ENCODE assay signal across 10 mouse cellular contexts in the genomic region with DNA sequence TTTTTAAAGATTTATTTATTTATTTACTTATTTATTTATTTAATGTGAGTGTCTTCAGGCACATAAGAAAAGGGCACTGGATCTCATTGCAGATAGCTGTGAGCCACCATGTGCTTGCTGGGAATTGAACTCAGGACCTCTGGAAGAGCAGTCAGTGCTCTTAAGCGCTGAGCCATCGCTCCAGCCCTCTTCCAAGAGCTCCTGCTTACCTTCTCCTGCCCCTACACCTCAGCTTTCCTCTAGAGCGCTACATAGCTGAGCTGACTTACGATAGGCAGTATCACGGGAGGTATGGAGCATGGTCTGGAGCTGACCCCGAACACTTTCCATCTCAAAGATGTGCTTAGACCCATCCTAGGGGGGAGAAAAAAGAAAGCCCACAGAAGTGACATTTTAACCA. TPM values are rescaled to one million over a fixed set of nuclear protein-coding genes. Genes with fewer than 3 reads are reported as not detected.
DNase-seq lines count a peak whose midpoint lies in the region; ATAC-seq and TF ChIP-seq lines count a peak whose summit lies in the region.
"Had no signal": no experiment of that assay in that cellular context is flagged by ENCODE, and none has a peak within 500 bp of the region (broad histone marks: within the 10 kb centered on the region; RNA-seq: fewer than 3 reads in every experiment).

No protein-coding gene starts in this region.

- peaks cover 25% of the 10 kb centered on the region for H3K36me3 ChIP-seq in heart, embryonic 15.5 days
- H3K36me3 ChIP-seq in MEL (ENCODE audit: control insufficient read depth in 1 of 2, insufficient read depth in 2 of 2, low read length in 2 of 2), result peaks cover 2 to 19% of the 10 kb centered on the region in 2 experiments; a peak in 3 of 4 replicates
- no peaks in the 10 kb centered on the region; the same call in 1 of the 2 replicates for H3K36me3 ChIP-seq in hindbrain, embryonic 11.5 days (ENCODE audit: control insufficient read depth, insufficient read depth, low read length)
- peaks cover 34% of the 10 kb centered on the region for H3K36me3 ChIP-seq in liver, embryonic 15.5 days (replicated peaks)

- no peak overlapping the region for H3K27ac ChIP-seq in heart, embryonic 15.5 days
- no peak overlapping the region for H3K27ac ChIP-seq in MEL (ENCODE audit: control insufficient read depth, low read depth, low read length)
- no peak overlapping the region for H3K27ac ChIP-seq in hindbrain, embryonic 11.5 days (ENCODE audit: low read depth, low read length)
- no peak overlapping the region for H3K27ac ChIP-seq in liver, embryonic 15.5 days (replicated peaks)

- no peak for ATAC-seq in heart, embryonic 15.5 days (replicated peaks; ENCODE audit: insufficient number of reproducible peaks, insufficient read depth, low FRiP score, low read depth)
- no peak for ATAC-seq in hindbrain, embryonic 11.5 days (ENCODE audit: low FRiP score)
- ATAC-seq in liver, embryonic 15.5 days (ENCODE audit: insufficient read depth), result no peak

- WGBS in heart, embryonic 15.5 days, result 95% methylated on average over 6 of the region's 6 CpGs
- WGBS in hindbrain, embryonic 11.5 days, result 90% methylated on average over 6 of the region's 6 CpGs
- 89% methylated on average over 6 of the region's 6 CpGs for WGBS in liver, embryonic 15.5 days (ENCODE audit: insufficient replicate concordance)

- no peak for TF ChIP-seq RAD21 in MEL (IDR thresholded peaks at IDR 0.05; ENCODE audit: low read depth, low read length)

- peaks cover 36% of the 10 kb centered on the region for H3K4me1 ChIP-seq in heart, embryonic 15.5 days (replicated peaks)
- peaks cover 12 to 26% of the 10 kb centered on the region in 2 experiments for H3K4me1 ChIP-seq in MEL (ENCODE audit: control insufficient read depth in 1 of 2, insufficient read depth in 2 of 2, low read length in 2 of 2)
- H3K4me1 ChIP-seq in hindbrain, embryonic 11.5 days (replicated peaks; ENCODE audit: control insufficient read depth, insufficient read depth, low read length), result peaks cover 7% of the 10 kb centered on the region
- H3K4me1 ChIP-seq in liver, embryonic 15.5 days (replicated peaks), result peaks cover 44% of the 10 kb centered on the region

- H3K9ac ChIP-seq in heart, embryonic 15.5 days, result 0 out of 2 replicates have a peak overlapping the region, but pooled peaks have one; percentile 9
- no peak overlapping the region for H3K9ac ChIP-seq in MEL (ENCODE audit: control insufficient read depth, low read depth, low read length, poor library complexity, severe bottlenecking)
- H3K9ac ChIP-seq in hindbrain, embryonic 11.5 days (ENCODE audit: low read depth, low read length), result no peak overlapping the region
- peak overlapping the region; percentile 88; the same call in 1 of the 2 replicates for H3K9ac ChIP-seq in liver, embryonic 15.5 days

- no peak overlapping the region for H3K4me3 ChIP-seq in heart, embryonic 15.5 days
- no peak overlapping the region for H3K4me3 ChIP-seq in MEL (ENCODE audit: control insufficient read depth in 1 of 2, insufficient read depth in 1 of 2, low read depth in 2 of 2, low read length in 2 of 2)
- no peak overlapping the region for H3K4me3 ChIP-seq in hindbrain, embryonic 11.5 days (ENCODE audit: low read depth, low read length)
- no peak overlapping the region for H3K4me3 ChIP-seq in liver, embryonic 15.5 days (replicated peaks)

- no peak for TF ChIP-seq POLR2A in MEL (IDR thresholded peaks at IDR 0.05; ENCODE audit: control insufficient read depth in 1 of 2, insufficient read depth in 1 of 2, low read depth in 1 of 2, low read length in 2 of 2, poor library complexity in 1 of 2)

- DNase-seq in heart, postnatal 4 days, result no peak
- no peak for DNase-seq in MEL (ENCODE audit: low read depth, low spot score)
- DNase-seq in hindbrain, embryonic 11.5 days (ENCODE audit: low spot score), result no peak
- DNase-seq in thymus, postnatal 10 days (ENCODE audit: low spot score in 2 of 2), result no peak
- DNase-seq in thymus, postnatal 4 days, result no peak
- no peak for DNase-seq in cerebellum, adult 11 months
- DNase-seq: layer of hippocampus, postnatal 36 days; lung, postnatal 10 days had no signal

- peaks cover 16% of the 10 kb centered on the region for H3K79me2 ChIP-seq in MEL (ENCODE audit: control insufficient read depth, insufficient read depth, low read length, poor library complexity)

- peaks cover 2% of the 10 kb centered on the region for H3K27me3 ChIP-seq in heart, embryonic 15.5 days
- no peaks in the 10 kb centered on the region for H3K27me3 ChIP-seq in MEL (ENCODE audit: control insufficient read depth in 1 of 2, insufficient read depth in 2 of 2, low read length in 2 of 2)
- H3K27me3 ChIP-seq in hindbrain, embryonic 11.5 days (ENCODE audit: control insufficient read depth, insufficient read depth, low read length), result peaks cover 3% of the 10 kb centered on the region
- H3K27me3 ChIP-seq in liver, embryonic 15.5 days, result peaks cover 5% of the 10 kb centered on the region

- no peak for TF ChIP-seq EP300 in MEL (IDR thresholded peaks at IDR 0.05; ENCODE audit: low read depth in 1 of 2, low read length in 2 of 2)

- H3K4me2 ChIP-seq in heart, embryonic 15.5 days, result peak overlapping the region; percentile 72; the same call in 1 of the 2 replicates
- peak overlapping the region; percentile 69 for H3K4me2 ChIP-seq in hindbrain, embryonic 11.5 days (replicated peaks; ENCODE audit: low read depth, low read length)
- peak overlapping the region; percentile 92 for H3K4me2 ChIP-seq in liver, embryonic 15.5 days

- no peaks in the 10 kb centered on the region for H3K9me3 ChIP-seq in heart, embryonic 15.5 days (replicated peaks)
- H3K9me3 ChIP-seq in MEL (replicated peaks; ENCODE audit: insufficient read depth, low read length), result no peaks in the 10 kb centered on the region
- no peaks in the 10 kb centered on the region for H3K9me3 ChIP-seq in hindbrain, embryonic 11.5 days (ENCODE audit: control insufficient read depth, low read length)
- no peaks in the 10 kb centered on the region for H3K9me3 ChIP-seq in liver, embryonic 15.5 days (replicated peaks)

- TF ChIP-seq CTCF in MEL (IDR thresholded peaks at IDR 0.05 in 2 of 3, conservative IDR thresholded peaks at IDR 0.05 in 1 of 3; ENCODE audit: control insufficient read depth in 1 of 3, insufficient read depth in 1 of 3, low read depth in 2 of 3, low read length in 3 of 3, poor library complexity in 1 of 3, severe bottlenecking in 1 of 3), result no peak

TF ChIP-seq in MEL, 35 proteins besides CTCF, POLR2A, EP300 and RAD21:
- no peak for TF ChIP-seq RCOR1 (IDR thresholded peaks at IDR 0.05; ENCODE audit: low read depth, low read length)
- peak; percentile 68 for TF ChIP-seq TBP (IDR thresholded peaks at IDR 0.05; ENCODE audit: low read depth, low read length)
TF ChIP-seq in MEL: peak in this region for 1.

RNA-seq across cellular contexts. Expression of a gene that starts 2.0 kb away (rescaled TPM):
- polyA plus RNA-seq in heart, embryonic 15.5 days (2015; fragmentation: Nextera tagmentation; extraction: Ambion mirVana), result 12.7 and 17.2 TPM in 2 replicates
- total RNA-seq in heart, postnatal 4 days (2021), result 10 to 100 TPM; 14.8 to 17.9 TPM
- 16.5 and 17.8 TPM in 2 replicates for total RNA-seq in MEL (2012; rRNA removed)
- 10 to 100 TPM in 1 of 2 experiments, not detected in 1; 38.3 TPM for polyA plus RNA-seq in MEL (2012; ENCODE audit: insufficient read depth in 1 of 2, insufficient read length in 2 of 2, low read depth in 1 of 2, low replicate concordance in 2 of 2, missing spikeins in 1 of 2)
- 17.2 and 17.9 TPM in 2 replicates for polyA plus RNA-seq in hindbrain, embryonic 11.5 days (2014; fragmentation: Nextera tagmentation; extraction: Ambion mirVana)
- 7.0 and 8.3 TPM in 2 replicates for polyA plus RNA-seq in liver, embryonic 15.5 days (2015; fragmentation: Nextera tagmentation; extraction: Ambion mirVana)

RNA-seq across cellular contexts. Expression of a gene that starts 2.2 kb away (rescaled TPM):
- 163 and 164 TPM in 2 replicates for polyA plus RNA-seq in heart, embryonic 15.5 days (2015; fragmentation: Nextera tagmentation; extraction: Ambion mirVana)
- total RNA-seq in heart, postnatal 4 days (2021), result 10 to 100 TPM; 81.6 to 86.4 TPM
- 57.6 and 58.6 TPM in 2 replicates for total RNA-seq in MEL (2012; rRNA removed)
- 10 to 100 TPM in 1 of 2 experiments, not detected in 1; 89.8 TPM for polyA plus RNA-seq in MEL (2012; ENCODE audit: insufficient read depth in 1 of 2, insufficient read length in 2 of 2, low read depth in 1 of 2, low replicate concordance in 2 of 2, missing spikeins in 1 of 2)
- 209 and 215 TPM in 2 replicates for polyA plus RNA-seq in hindbrain, embryonic 11.5 days (2014; fragmentation: Nextera tagmentation; extraction: Ambion mirVana)
- polyA plus RNA-seq in liver, embryonic 15.5 days (2015; fragmentation: Nextera tagmentation; extraction: Ambion mirVana), result 74.8 and 77.7 TPM in 2 replicates

RNA-seq across cellular contexts. Expression of a gene that starts 4.5 kb away (rescaled TPM):
- 0.77 and 1.1 TPM in 2 replicates for polyA plus RNA-seq in heart, embryonic 15.5 days (2015; fragmentation: Nextera tagmentation; extraction: Ambion mirVana)
- total RNA-seq in heart, postnatal 4 days (2021), result 1 to 10 TPM; 1.5 to 2.1 TPM
- 3.0 and 3.8 TPM in 2 replicates for total RNA-seq in MEL (2012; rRNA removed)
- polyA plus RNA-seq in MEL (2012; ENCODE audit: insufficient read depth in 1 of 2, insufficient read length in 2 of 2, low read depth in 1 of 2, low replicate concordance in 2 of 2, missing spikeins in 1 of 2), result 1 to 10 TPM in 1 of 2 experiments, not detected in 1; 6.2 TPM
- 1.4 and 3.0 TPM in 2 replicates for polyA plus RNA-seq in hindbrain, embryonic 11.5 days (2014; fragmentation: Nextera tagmentation; extraction: Ambion mirVana)
- polyA plus RNA-seq in liver, embryonic 15.5 days (2015; fragmentation: Nextera tagmentation; extraction: Ambion mirVana), result 0.13 and 0.26 TPM in 2 replicates

RNA-seq across cellular contexts. Expression of a gene that starts 18.7 kb away (rescaled TPM):
- polyA plus RNA-seq in heart, embryonic 15.5 days (2015; fragmentation: Nextera tagmentation; extraction: Ambion mirVana), result 6.6 and 7.3 TPM in 2 replicates
- total RNA-seq in heart, postnatal 4 days (2021), result 1 to 10 TPM; 2.4 to 3.1 TPM
- total RNA-seq in MEL (2012; rRNA removed), result 6.4 and 11.5 TPM in 2 replicates
- polyA plus RNA-seq in MEL (2012; ENCODE audit: insufficient read depth in 1 of 2, insufficient read length in 2 of 2, low read depth in 1 of 2, low replicate concordance in 2 of 2, missing spikeins in 1 of 2), result 10 to 100 TPM in 1 of 2 experiments, not detected in 1; 12.4 TPM
- polyA plus RNA-seq in hindbrain, embryonic 11.5 days (2014; fragmentation: Nextera tagmentation; extraction: Ambion mirVana), result 28.7 and 34.9 TPM in 2 replicates
- polyA plus RNA-seq in liver, embryonic 15.5 days (2015; fragmentation: Nextera tagmentation; extraction: Ambion mirVana), result 0.97 and 1.3 TPM in 2 replicates

RNA-seq across cellular contexts. Expression of a gene that starts 47.6 kb away (rescaled TPM):
- polyA plus RNA-seq in heart, embryonic 15.5 days (2015; fragmentation: Nextera tagmentation; extraction: Ambion mirVana), result 14.2 and 22.9 TPM in 2 replicates
- total RNA-seq in heart, postnatal 4 days (2021), result 10 to 100 TPM; 75.3 to 76.7 TPM
- 37.3 and 65.8 TPM in 2 replicates for total RNA-seq in MEL (2012; rRNA removed)
- polyA plus RNA-seq in MEL (2012; ENCODE audit: insufficient read depth in 1 of 2, insufficient read length in 2 of 2, low read depth in 1 of 2, low replicate concordance in 2 of 2, missing spikeins in 1 of 2), result 10 to 100 TPM in 1 of 2 experiments, not detected in 1; 84.9 TPM
- polyA plus RNA-seq in hindbrain, embryonic 11.5 days (2014; fragmentation: Nextera tagmentation; extraction: Ambion mirVana), result 44.3 and 57.1 TPM in 2 replicates
- polyA plus RNA-seq in liver, embryonic 15.5 days (2015; fragmentation: Nextera tagmentation; extraction: Ambion mirVana), result 3.4 and 5.8 TPM in 2 replicates

Comparison
In these comparisons a context has a peak if more than half of its experiments do, and no peak if none do; other contexts are left out.
1. H3K9ac ChIP-seq: peak in heart, embryonic 15.5 days (single experiment) and liver, embryonic 15.5 days (single experiment); none in MEL (single experiment) and hindbrain, embryonic 11.5 days (single experiment).
2. Peak in every context shown above with its lines, with median percentiles within 50 percentile points of each other: H3K4me2 ChIP-seq.